Comparison of ENCODE assay signal across 8 mouse cellular contexts in the genomic region with DNA sequence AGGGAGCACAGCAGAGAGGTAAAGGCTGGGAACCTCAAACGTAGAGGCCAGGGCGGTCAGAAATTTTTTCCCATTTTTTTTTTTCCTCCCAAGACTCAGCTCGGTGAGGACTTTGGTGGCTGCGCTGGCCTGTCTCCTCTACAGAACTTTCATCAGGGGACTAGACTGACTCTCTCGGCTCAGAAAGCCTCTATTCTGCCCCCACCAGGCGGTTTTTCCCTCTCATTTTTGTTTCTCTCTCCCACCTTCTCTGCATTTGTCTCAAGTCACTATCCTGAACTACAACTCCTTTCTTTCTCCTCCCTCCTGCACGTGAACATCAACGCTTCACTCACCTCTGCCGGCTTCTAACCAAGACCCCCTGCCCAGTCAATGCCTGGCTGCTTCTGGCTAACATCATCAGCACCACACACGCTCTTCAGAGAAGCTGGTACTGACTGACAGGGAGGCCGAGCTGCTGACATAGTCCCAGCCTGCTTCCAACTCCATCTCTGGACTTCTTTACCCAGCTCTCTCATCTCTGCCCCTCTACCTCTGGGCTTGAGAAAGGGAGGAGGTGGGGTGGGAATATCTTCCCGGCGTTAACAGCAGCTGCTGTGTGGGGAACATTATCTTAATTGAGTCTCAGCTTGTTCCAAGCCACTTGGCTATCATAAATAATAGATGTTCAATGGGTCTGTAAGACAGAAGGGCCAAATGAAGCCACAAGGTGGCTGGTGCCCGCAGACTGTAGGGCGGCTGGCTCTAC.
DNase-seq lines count a peak whose midpoint lies in the region; ATAC-seq lines count a peak whose summit lies in the region.

No protein-coding gene starts in this region.

- ATAC-seq in intestine, embryonic 15.5 days = no peak
- ATAC-seq in neural tube, embryonic 13.5 days (ENCODE audit: low read depth) = peak; percentile 67; the same call in 1 of the 2 replicates

- peak; percentile 18 for DNase-seq in embryo, embryonic 10 days (ENCODE audit: low spot score)
- DNase-seq in embryo, embryonic 11 days = no peak
- peak; percentile 36 to 46 for DNase-seq in right cerebral cortex, adult 2 months (ENCODE audit: low spot score in 2 of 2)
- no peak for DNase-seq in right cerebral cortex, postnatal 36 days (ENCODE audit: low spot score in 2 of 2)
- DNase-seq in ovary, postnatal 14 days (ENCODE audit: low spot score) = no peak
- no peak for DNase-seq in left cerebral cortex, adult 11 months (ENCODE audit: low spot score)

- H3K36me3 ChIP-seq in intestine, embryonic 15.5 days = no peaks in the 10 kb centered on the region
- no peaks in the 10 kb centered on the region for H3K36me3 ChIP-seq in neural tube, embryonic 13.5 days

- peak overlapping the region; percentile 75 for H3K4me2 ChIP-seq in intestine, embryonic 15.5 days (replicated peaks)
- peak overlapping the region; percentile 66 for H3K4me2 ChIP-seq in neural tube, embryonic 13.5 days

- H3K9me3 ChIP-seq in intestine, embryonic 15.5 days = no peaks in the 10 kb centered on the region
- no peaks in the 10 kb centered on the region for H3K9me3 ChIP-seq in neural tube, embryonic 13.5 days

- H3K27ac ChIP-seq in intestine, embryonic 15.5 days = no peak overlapping the region
- H3K27ac ChIP-seq in neural tube, embryonic 13.5 days (replicated peaks) = peak overlapping the region; percentile 61

- WGBS in intestine, embryonic 15.5 days = 17% methylated on average over 15 of the region's 15 CpGs
- 6% methylated on average over 15 of the region's 15 CpGs for WGBS in neural tube, embryonic 13.5 days

- peak overlapping the region; percentile 40 for H3K4me3 ChIP-seq in intestine, embryonic 15.5 days (replicated peaks)
- peak overlapping the region; percentile 33 for H3K4me3 ChIP-seq in neural tube, embryonic 13.5 days

- H3K27me3 ChIP-seq in intestine, embryonic 15.5 days (replicated peaks) = 0 out of 2 replicates have a peak, but pooled peaks cover 3% of the 10 kb centered on the region
- H3K27me3 ChIP-seq in neural tube, embryonic 13.5 days = peaks cover 15% of the 10 kb centered on the region; the same call in 1 of the 2 replicates

- H3K4me1 ChIP-seq in intestine, embryonic 15.5 days (replicated peaks) = peaks cover 14% of the 10 kb centered on the region
- H3K4me1 ChIP-seq in neural tube, embryonic 13.5 days (replicated peaks) = peaks cover 27% of the 10 kb centered on the region

- H3K9ac ChIP-seq in intestine, embryonic 15.5 days = peak overlapping the region; percentile 20; the same call in 1 of the 2 replicates
- peak overlapping the region; percentile 62 for H3K9ac ChIP-seq in neural tube, embryonic 13.5 days

Comparison
In these comparisons a context has a peak if more than half of its experiments do, and no peak if none do; other contexts are left out.
1. DNase-seq: peak in embryo, embryonic 10 days (single experiment) and right cerebral cortex, adult 2 months (2 of 2); none in embryo, embryonic 11 days (single experiment), right cerebral cortex, postnatal 36 days (0 of 2), ovary, postnatal 14 days (single experiment) and left cerebral cortex, adult 11 months (single experiment).